Mouse (Mus musculus) ovary, adult 10 weeks (tissue): ENCODE data around the gene Ak8. TPM values are rescaled to one million over a fixed set of nuclear protein-coding genes. Genes with fewer than 3 reads are reported as not detected.

Experiments used
- polyA plus RNA-seq: library from polyadenylated mRNA; stranded (reverse); fragments of 350-450 nt; fragmentation: Illumina TruSeq; extraction: RNeasy Lipid Tissue Mini Kit (QIAGEN cat#74804); gene quantifications from one replicate; pipeline ENCODE4 v1.2.3, GENCODE M21; 2014

Gene Ak8
- 0.48 TPM for polyA plus RNA-seq

GRCm38 (mm10) chr2:28699361-28700335, at the start of gene Ak8, which contains the start of gene Spaca9:
Gene Ak8, plus strand, starts transcription at chr2:28700164.
Gene Spaca9, minus strand, starts transcription at chr2:28699727.

DNA sequence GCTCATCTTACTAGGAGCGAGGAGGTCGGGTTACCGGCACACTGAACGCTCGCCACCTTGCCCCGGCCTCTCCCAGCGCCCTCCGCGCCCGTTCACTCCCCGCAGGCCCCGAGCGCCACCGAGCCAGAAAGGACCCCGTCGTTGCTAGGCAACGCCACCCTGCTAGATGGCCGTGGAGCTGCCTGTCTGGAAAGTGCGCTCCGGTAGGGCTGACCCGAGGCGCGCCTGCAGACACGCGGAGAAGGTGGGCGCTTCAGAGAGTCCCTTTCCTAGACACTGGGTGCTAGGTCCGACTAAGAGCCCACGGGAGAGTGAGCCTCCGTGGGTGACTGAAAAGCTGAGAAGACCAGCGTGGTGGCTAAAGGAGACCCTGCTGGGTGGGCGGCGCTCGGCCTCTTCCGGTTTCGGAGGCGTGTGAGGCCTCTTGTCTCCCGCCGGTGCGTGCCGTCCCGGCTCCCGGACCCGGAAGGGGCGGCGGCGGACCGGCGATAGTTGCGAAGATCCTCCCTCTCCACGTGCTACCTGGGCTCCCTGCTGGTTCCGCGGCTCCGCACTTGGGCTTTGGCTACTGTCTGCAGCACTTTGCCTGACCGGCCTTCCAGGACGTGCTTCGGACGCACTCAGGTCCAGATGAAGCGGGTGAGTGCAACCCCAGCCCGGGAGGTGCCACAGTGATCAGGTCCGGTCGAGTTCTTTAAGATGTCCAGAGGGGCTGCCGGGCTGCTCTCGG, 140.4 kb downstream of the Ak8 start, which contains the start of the genes Gtf3c4 and Ddx31:
Gene Gtf3c4 (minus strand): TSS at position 139 of the 730 bp plus-strand sequence.
Gene Ddx31 (plus strand): TSS at position 185 of the 730 bp plus-strand sequence.

Other genes starting within 250 kb of the Ak8 start
- gene 1700007K13Rik, start 233.8 kb upstream of the Ak8 start, polyA plus RNA-seq: 18.3 TPM
- gene Mrps2, start 232.1 kb upstream of the Ak8 start, polyA plus RNA-seq: 85.0 TPM
- not detected for gene Gbgt1, start 203.3 kb upstream of the Ak8 start, polyA plus RNA-seq
- not detected for gene Gm10134, start 194.1 kb upstream of the Ak8 start, polyA plus RNA-seq
- gene Ralgds, start 187.0 kb upstream of the Ak8 start, polyA plus RNA-seq: 5.4 TPM
- gene Cel, start 136.8 kb upstream of the Ak8 start, polyA plus RNA-seq: not detected
- gene Gtf3c5, start 116.4 kb upstream of the Ak8 start, polyA plus RNA-seq: 3.3 TPM
- not detected for gene Gfi1b, start 78.2 kb upstream of the Ak8 start, polyA plus RNA-seq
- gene Tsc1, start 58.9 kb upstream of the Ak8 start, polyA plus RNA-seq: 9.6 TPM
- gene Spaca9, start 437 bp upstream of the Ak8 start, polyA plus RNA-seq: not detected
- 33.8 TPM for gene Gtf3c4, start 140.2 kb downstream of the Ak8 start, polyA plus RNA-seq
- 14.4 TPM for gene Ddx31, start 140.2 kb downstream of the Ak8 start, polyA plus RNA-seq
- gene Barhl1, start 216.5 kb downstream of the Ak8 start, polyA plus RNA-seq: not detected